Mouse (Mus musculus) embryonic fibroblast, embryonic 13.5 days (primary cell): ENCODE results near the gene Mrpl52. TPM values are rescaled to one million over a fixed set of nuclear protein-coding genes. Genes with fewer than 3 reads are reported as not detected.
A peak's percentile ranks its signal among the peaks of the same experiment; 100 is the strongest.

Experiments
- H3K27ac ChIP-seq: 2 replicates; pipeline ENCODE4 v1.5.1; 2012; ENCODE audit warnings: low read length, control low read depth, inconsistent platforms; ENCODE audit not compliant: insufficient read depth
- H3K4me1 ChIP-seq: 2 replicates; pipeline ENCODE4 v1.6.1; 2011; ENCODE audit warnings: low read length; ENCODE audit not compliant: control insufficient read depth, insufficient read depth
- H3K4me3 ChIP-seq: 2 replicates; pipeline ENCODE4 v1.5.1; 2011; ENCODE audit warnings: mild to moderate bottlenecking, control low read depth, low read length; ENCODE audit not compliant: insufficient read depth
- CTCF ChIP-seq: IDR thresholded peaks from 2 replicates; pipeline ENCODE4 v1.5.1; 2011; ENCODE audit warnings: mild to moderate bottlenecking, control low read depth, low read length, moderate library complexity, borderline replicate concordance; ENCODE audit not compliant: insufficient read depth
- POLR2A ChIP-seq: IDR thresholded peaks from 2 replicates; pipeline ENCODE4 v1.6.1; 2011; ENCODE audit warnings: low read depth, mild to moderate bottlenecking, control low read depth, low read length, moderate library complexity
- polyA plus RNA-seq: library from polyadenylated mRNA; stranded (reverse); fragments of >200 nt; gene quantifications from 2 replicates; pipeline ENCODE4 v1.2.4, GENCODE M21; 2011; ENCODE audit warnings: low read depth; ENCODE audit not compliant: missing spikeins, insufficient read length

Gene Mrpl52
- polyA plus RNA-seq, 1 experiment: 138 TPM

DNA sequence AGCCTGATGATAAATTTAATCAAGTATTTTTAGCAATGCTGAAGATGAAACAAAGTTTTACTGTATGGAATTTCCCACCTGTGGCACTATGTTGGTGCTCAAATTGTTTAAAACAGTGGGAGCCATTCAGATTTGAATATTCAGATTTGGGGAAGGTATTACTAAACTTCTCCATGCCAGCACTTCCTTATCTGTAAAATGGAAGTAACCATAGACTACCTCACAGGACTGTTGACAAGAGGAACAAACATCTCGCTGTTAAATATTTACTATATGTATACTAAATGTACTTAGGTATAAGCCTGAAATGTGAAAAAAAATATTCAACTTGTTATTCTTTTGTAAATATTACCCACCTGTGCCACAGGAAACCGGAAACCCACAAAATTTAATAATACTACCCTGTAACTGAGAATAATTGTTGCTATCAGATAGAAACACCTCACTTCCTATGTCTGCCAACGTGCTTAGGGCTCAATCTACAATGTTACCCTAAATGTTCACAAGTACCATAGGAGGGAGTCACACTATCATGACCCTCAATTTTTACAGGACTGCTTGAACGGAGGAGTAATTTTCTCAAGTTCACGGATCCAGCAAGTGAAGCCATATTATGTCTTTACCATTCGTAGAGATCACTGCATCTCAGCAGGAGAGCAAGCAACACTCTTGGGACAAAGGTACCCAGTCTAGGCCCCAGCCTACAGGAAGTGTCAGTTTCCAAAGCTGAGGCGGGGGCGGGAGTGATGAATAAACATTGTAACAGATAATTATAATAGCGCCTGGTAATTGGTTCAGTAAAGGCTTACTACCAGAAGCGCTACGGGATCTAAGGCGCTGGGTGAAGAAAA, 36.6 kb downstream of the Mrpl52 start:
- no peaks in the 10 kb centered on the region for H3K4me1 ChIP-seq
- peak overlapping the region; percentile 30 for H3K27ac ChIP-seq
- peak overlapping the region; percentile 75 for H3K4me3 ChIP-seq
- no peak for TF ChIP-seq CTCF
- no peak for TF ChIP-seq POLR2A

DNA sequence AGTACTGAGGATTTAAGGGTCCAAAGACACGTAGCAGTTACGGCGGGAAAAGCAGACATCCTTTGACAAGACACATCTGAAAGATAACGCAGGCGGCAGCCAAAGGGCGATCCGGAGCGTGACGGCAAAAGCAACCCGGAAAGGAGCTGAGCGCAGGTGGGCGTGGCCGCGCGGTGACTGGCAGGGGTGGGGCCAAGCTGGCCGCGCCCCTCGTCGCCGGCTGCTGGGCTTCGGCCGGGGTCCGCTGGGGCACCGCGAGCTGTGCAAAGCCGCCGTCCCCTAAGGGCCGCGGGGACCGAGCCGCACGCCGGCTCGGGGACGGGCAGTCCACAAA, 37.2 kb downstream of the Mrpl52 start, which contains the start of gene Lrp10:
Gene Lrp10, plus strand, starts transcription at position 179 of the 334 bp plus-strand sequence.
- TF ChIP-seq CTCF (no peak), POLR2A (peak; percentile 53; the same call in 1 of the 2 replicates)

DNA sequence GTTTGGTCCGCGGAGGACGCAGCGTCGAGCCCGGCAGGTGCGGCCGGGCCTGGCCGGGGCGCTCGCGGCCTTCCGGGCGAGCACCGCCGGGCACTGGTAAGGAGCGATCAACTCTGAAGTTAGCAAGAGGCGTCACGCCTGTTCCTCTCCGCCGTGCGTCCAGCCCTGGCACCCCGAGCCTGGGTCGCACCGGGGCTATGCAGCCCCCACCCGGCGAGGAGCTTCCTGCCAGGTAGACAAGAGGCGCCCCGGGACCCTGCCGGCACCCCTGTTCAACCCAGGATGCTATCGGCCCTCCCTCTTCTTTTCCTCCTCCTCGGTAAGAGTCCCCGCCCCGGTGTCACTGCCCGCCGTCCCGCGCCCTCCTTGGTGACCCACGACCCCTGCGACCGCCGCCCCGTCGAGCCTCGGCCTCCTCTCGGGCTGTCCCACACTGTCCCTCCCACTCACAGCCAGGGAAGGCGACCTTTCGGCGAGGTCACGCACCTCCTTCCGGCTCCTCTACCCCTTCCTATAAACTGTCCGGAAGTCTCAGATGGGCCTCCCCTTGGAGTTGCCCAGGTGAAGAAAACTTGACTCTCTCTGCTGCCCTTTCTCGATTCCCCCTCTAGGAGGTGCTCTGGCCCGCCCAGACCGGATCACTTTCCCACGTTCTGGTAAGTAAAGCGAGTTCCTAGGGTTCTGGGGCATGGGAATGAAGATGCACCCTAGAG, 37.7 kb downstream of the Mrpl52 start:
- Histone ChIP-seq H3K4me1 (no peaks in the 10 kb centered on the region), H3K4me3 (peak overlapping the region; percentile 75), H3K27ac (peak overlapping the region; percentile 28)
- TF ChIP-seq CTCF: peak; percentile 38; the same call in 1 of the 2 replicates
- no peak for TF ChIP-seq POLR2A

More for the DNA sequence above, 37.2 kb downstream of the Mrpl52 start, which contains the start of gene Lrp10:
- Histone ChIP-seq H3K4me3 (peak within 1 kb of the TSS; percentile 75), H3K27ac (peak within 1 kb of the TSS; percentile 30), H3K4me1 (no peaks in the 10 kb centered on the region)

DNA sequence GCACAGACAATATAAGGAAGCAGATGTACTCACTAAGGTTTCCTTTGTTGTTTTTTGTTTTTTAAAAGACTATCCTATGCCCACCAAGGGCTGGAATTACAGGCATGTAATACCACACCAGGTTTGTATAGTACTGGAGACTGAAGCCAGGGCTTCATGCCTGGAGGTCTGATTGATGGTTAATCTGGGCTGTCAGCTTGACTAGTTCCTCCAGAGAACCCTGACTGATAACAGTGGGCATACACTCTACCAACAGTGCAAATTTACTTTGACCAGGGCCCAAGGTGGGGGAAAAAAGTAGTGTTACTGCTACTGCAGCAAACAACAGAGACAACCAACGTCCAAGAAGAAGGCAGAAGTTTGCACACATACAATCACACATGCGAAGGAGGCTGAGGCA, 44.8 kb downstream of the Mrpl52 start:
- H3K4me1 ChIP-seq: no peaks in the 10 kb centered on the region
- no peak overlapping the region for H3K27ac ChIP-seq
- TF ChIP-seq CTCF (no peak), POLR2A (no peak)
- H3K4me3 ChIP-seq: no peak overlapping the region

DNA sequence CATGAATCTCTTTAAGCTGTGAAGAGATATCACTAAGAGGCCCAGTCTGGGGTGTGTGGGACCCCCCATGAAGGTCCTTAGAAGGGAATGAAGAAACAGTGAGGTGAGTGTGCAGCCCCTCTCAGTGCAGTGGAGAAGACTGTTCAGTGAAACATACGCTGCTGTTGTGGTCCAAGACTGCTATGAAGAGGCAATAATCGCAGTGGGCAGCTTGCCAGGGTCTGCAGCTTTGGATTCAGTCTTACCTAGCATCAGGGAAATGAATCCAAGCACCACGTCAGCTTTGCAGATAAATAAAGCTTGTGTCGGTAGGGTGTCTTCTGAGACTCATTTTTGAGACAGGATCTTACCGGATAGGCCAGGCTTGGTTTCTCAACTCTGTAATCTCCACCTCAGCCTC, 46.0 kb downstream of the Mrpl52 start:
- H3K27ac ChIP-seq: no peak overlapping the region
- no peak for TF ChIP-seq CTCF
- no peaks in the 10 kb centered on the region for H3K4me1 ChIP-seq
- no peak overlapping the region for H3K4me3 ChIP-seq

DNA sequence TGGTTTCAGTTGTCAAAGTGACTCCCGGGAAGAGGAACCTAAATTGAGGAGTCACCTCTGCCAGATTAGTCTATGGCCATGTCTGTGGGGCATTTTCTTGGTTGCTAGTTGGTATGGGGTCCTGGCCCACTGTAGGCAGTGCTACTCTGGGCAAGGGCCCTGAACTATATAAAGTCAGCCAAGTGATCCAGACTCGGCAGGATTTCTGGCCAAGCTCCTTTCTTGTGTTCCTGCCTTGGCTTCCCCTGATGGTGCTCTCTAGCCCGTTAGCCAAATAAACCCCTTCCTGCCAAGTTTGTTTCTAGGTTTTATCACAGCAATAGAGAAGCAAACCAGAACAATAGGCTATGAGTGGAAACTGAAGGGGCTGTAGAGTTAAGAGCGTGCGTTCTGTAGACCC, 48.0 kb downstream of the Mrpl52 start:
- TF ChIP-seq POLR2A (no peak), CTCF (no peak)
- Histone ChIP-seq H3K4me1 (no peaks in the 10 kb centered on the region), H3K4me3 (no peak overlapping the region), H3K27ac (no peak overlapping the region)

DNA sequence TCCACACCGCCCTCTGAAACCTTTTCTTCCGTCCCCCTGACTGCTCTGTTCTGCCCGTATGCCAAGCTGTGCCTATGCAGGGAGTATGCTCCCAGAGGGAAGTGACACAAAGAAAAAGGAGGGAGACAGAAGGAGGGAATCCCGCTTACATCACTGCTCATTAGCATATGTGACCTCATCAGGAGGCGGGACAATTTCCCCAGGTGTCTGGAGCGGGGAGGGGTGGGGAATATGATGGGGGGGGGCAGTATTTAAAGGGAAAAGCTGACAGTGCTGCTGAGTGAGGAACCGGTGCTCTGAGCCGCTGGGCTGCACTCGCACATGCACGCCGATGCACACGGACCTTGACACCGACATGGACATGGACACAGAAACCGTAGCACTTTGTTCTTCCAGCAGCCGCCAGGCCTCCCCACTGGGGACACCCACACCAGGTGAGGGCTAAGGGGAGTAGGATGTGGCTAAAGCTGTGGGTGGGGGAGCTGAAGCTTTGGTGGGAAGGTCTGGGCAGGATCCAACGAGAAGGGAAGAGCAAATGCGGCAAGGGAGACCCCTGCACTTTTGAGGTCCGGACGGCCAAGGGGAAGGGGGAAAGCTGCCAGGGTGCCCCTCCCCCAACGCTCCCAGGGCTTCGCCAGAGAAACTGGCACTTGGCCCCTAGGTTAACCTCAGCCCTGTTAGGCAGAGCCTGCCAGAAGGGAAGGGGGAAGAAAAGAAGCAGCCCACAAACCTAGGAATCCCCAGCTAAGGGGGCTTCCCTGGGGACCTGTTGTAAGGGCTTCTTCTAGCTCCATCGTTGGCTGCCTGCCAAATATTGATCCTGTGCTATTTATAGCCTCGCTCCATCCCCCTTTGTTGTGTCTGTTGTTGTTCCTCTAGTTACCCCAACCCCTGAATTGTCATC, 49.5 kb downstream of the Mrpl52 start, which contains the start of gene Rem2:
Gene Rem2, plus strand, starts transcription at position 160 of the 904 bp plus-strand sequence.
- Histone ChIP-seq H3K4me3 (no peak within 1 kb of the TSS; the same call in 1 of the 2 replicates), H3K27ac (no peak within 1 kb of the TSS), H3K4me1 (peaks cover 4% of the 10 kb centered on the region; the same call in 1 of the 2 replicates)
- TF ChIP-seq CTCF (no peak), POLR2A (no peak)

DNA sequence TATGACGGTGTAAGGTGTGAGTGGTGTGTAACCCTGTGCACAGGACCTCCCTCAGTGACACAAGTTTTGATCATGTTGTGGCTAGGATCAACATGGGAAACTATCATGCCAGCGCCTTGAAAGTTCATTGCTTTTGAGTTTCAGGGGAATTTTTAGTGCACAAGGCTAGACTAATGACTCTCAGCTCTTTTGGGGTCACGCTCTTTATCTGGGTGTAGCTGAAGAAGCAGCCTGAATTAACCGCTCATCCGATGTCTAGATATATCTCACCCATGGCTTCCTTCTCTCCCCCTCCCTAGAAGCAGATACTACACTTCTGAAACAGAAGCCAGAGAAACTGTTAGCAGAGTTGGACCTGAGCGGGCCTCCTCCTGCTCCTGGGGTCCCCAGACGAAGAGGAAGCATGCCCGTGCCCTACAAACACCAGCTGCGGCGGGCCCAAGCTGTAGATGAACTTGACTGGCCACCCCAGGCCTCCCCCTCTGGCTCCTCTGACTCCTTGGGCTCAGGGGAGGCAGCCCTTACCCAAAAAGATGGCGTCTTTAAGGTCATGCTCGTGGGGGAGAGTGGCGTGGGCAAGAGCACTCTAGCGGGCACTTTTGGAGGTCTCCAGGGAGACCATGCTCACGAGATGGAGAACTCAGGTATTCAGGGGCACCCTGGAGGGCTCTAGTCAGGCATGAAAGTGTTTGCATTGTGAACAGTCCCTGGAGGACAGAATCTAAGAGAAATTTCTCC, 50.6 kb downstream of the Mrpl52 start:
- no peak overlapping the region for H3K4me3 ChIP-seq
- no peak for TF ChIP-seq POLR2A
- TF ChIP-seq CTCF: no peak

More for the DNA sequence above, 50.6 kb downstream of the Mrpl52 start:
- Histone ChIP-seq H3K27ac (no peak overlapping the region), H3K4me1 (peaks cover 6% of the 10 kb centered on the region; the same call in 1 of the 2 replicates)

Other genes starting within 250 kb of the Mrpl52 start
- 162 and 179 TPM in 2 replicates for gene Dad1, start 172.8 kb upstream of the Mrpl52 start, polyA plus RNA-seq
- 74.6 and 86.4 TPM in 2 replicates for gene Abhd4, start 172.7 kb upstream of the Mrpl52 start, polyA plus RNA-seq
- not detected in 2 replicates for gene Olfr49, start 142.0 kb upstream of the Mrpl52 start, polyA plus RNA-seq
- gene Oxa1l, start 66.1 kb upstream of the Mrpl52 start, polyA plus RNA-seq: 43.2 and 55.3 TPM in 2 replicates
- gene Slc7a7, start 9.1 kb upstream of the Mrpl52 start, polyA plus RNA-seq: 6.9 and 7.0 TPM in 2 replicates
- 618 and 779 TPM in 2 replicates for gene Mmp14, start 4.7 kb downstream of the Mrpl52 start, polyA plus RNA-seq
- gene Lrp10, start 37.2 kb downstream of the Mrpl52 start, polyA plus RNA-seq: 85.6 and 98.2 TPM in 2 replicates
- gene Rem2, start 49.2 kb downstream of the Mrpl52 start, polyA plus RNA-seq: 0.94 TPM in 1 of 2 replicates, not detected in the other
- gene Prmt5, start 90.6 kb downstream of the Mrpl52 start, polyA plus RNA-seq: 54.8 and 60.4 TPM in 2 replicates
- gene Haus4, start 127.7 kb downstream of the Mrpl52 start, polyA plus RNA-seq: 21.4 and 33.1 TPM in 2 replicates
- gene Ajuba, start 150.6 kb downstream of the Mrpl52 start, polyA plus RNA-seq: 39.4 and 44.3 TPM in 2 replicates
- 3.6 and 4.8 TPM in 2 replicates for gene 4931414P19Rik, start 179.1 kb downstream of the Mrpl52 start, polyA plus RNA-seq
- gene Psmb5, start 191.1 kb downstream of the Mrpl52 start, polyA plus RNA-seq: 147 and 178 TPM in 2 replicates
- not detected in 2 replicates for gene Psmb11, start 194.5 kb downstream of the Mrpl52 start, polyA plus RNA-seq
- gene Gm17606, start 214.0 kb downstream of the Mrpl52 start, polyA plus RNA-seq: not detected in 2 replicates
- 3.4 and 5.3 TPM in 2 replicates for gene Cdh24, start 214.5 kb downstream of the Mrpl52 start, polyA plus RNA-seq